Comparison of ENCODE assay signal across 10 mouse cellular contexts in the genomic region with DNA sequence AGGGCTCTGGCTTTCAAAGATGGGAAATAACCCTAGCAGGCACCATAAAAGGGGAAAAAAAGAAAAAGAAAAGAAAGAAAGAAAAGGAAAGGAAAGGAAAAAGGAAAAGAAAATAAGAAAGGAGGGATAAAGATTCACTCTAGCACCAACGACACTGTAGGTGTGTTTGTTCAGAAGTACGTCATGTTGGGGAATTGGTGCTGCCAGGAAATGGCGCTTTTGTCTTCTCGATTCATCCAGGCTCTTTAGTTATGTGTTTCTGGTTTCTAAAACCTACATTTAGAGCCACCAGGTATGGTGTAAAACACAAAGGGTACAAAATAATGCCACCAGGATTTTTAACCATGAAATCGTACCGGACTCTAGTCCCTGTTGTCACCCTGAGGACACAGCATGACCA.
DNase-seq lines count a peak whose midpoint lies in the region; ATAC-seq and TF ChIP-seq lines count a peak whose summit lies in the region.
"Had no signal": no experiment of that assay in that cellular context is flagged by ENCODE, and none has a peak within 500 bp of the region (broad histone marks: within the 10 kb centered on the region; RNA-seq: fewer than 3 reads in every experiment).

No protein-coding gene starts in this region.

- no peaks in the 10 kb centered on the region for H3K9me3 ChIP-seq in stomach, embryonic 15.5 days
- no peaks in the 10 kb centered on the region for H3K9me3 ChIP-seq in stomach, postnatal 0 days (ENCODE audit: control insufficient read depth, low read length)
- no peaks in the 10 kb centered on the region for H3K9me3 ChIP-seq in forebrain, embryonic 15.5 days
- H3K9me3 ChIP-seq in midbrain, embryonic 11.5 days (ENCODE audit: control insufficient read depth, low read length) = no peaks in the 10 kb centered on the region

- WGBS in stomach, embryonic 15.5 days = 90% methylated on average over 6 of the region's 6 CpGs
- WGBS in stomach, postnatal 0 days = 87% methylated on average over 6 of the region's 6 CpGs
- 55% methylated on average over 6 of the region's 6 CpGs for WGBS in forebrain, embryonic 15.5 days
- WGBS in midbrain, embryonic 11.5 days = 75% methylated on average over 6 of the region's 6 CpGs

- H3K4me1 ChIP-seq in stomach, embryonic 15.5 days = no peaks in the 10 kb centered on the region
- H3K4me1 ChIP-seq in stomach, postnatal 0 days (replicated peaks; ENCODE audit: control insufficient read depth, insufficient read depth) = no peaks in the 10 kb centered on the region
- H3K4me1 ChIP-seq in forebrain, embryonic 15.5 days = peaks cover 29% of the 10 kb centered on the region
- peaks cover 29% of the 10 kb centered on the region for H3K4me1 ChIP-seq in midbrain, embryonic 11.5 days (ENCODE audit: control insufficient read depth, insufficient read depth, low read length)

- H3K4me3 ChIP-seq in stomach, embryonic 15.5 days (replicated peaks) = no peak overlapping the region
- no peak overlapping the region for H3K4me3 ChIP-seq in stomach, postnatal 0 days (ENCODE audit: low read depth, low read length)
- H3K4me3 ChIP-seq in forebrain, embryonic 15.5 days = no peak overlapping the region
- H3K4me3 ChIP-seq in midbrain, embryonic 11.5 days (ENCODE audit: low read depth, low read length) = no peak overlapping the region; the same call in 1 of the 2 replicates

- no peak overlapping the region for H3K9ac ChIP-seq in stomach, embryonic 15.5 days
- H3K9ac ChIP-seq in stomach, postnatal 0 days (ENCODE audit: low read length) = no peak overlapping the region
- H3K9ac ChIP-seq in forebrain, embryonic 15.5 days (replicated peaks) = no peak overlapping the region
- H3K9ac ChIP-seq in midbrain, embryonic 11.5 days (ENCODE audit: low read length) = no peak overlapping the region; the same call in 1 of the 2 replicates
- H3K9ac ChIP-seq: liver, embryonic 14.5 days had no signal

- TF ChIP-seq EP300 in stomach, postnatal 0 days (optimal IDR thresholded peaks at IDR 0.05) = no peak

- no peak overlapping the region for H3K27ac ChIP-seq in stomach, embryonic 15.5 days
- H3K27ac ChIP-seq in stomach, postnatal 0 days (replicated peaks) = no peak overlapping the region
- peak overlapping the region; percentile 68 for H3K27ac ChIP-seq in forebrain, embryonic 15.5 days (replicated peaks)
- H3K27ac ChIP-seq in midbrain, embryonic 11.5 days (ENCODE audit: low read depth, low read length) = peak overlapping the region; percentile 88
- H3K27ac ChIP-seq: left cerebral cortex, adult 2 months; liver, embryonic 14.5 days; macrophage had no signal

- no peak for ATAC-seq in stomach, embryonic 15.5 days (ENCODE audit: insufficient read depth, low FRiP score, low read depth)
- no peak for ATAC-seq in stomach, postnatal 0 days (ENCODE audit: low FRiP score, low TSS enrichment)
- ATAC-seq in forebrain, embryonic 15.5 days (replicated peaks) = no peak
- ATAC-seq in midbrain, embryonic 11.5 days (ENCODE audit: low FRiP score) = no peak

- H3K36me3 ChIP-seq in stomach, embryonic 15.5 days = no peaks in the 10 kb centered on the region
- H3K36me3 ChIP-seq in stomach, postnatal 0 days (ENCODE audit: control insufficient read depth, insufficient read depth, low read length) = no peaks in the 10 kb centered on the region
- H3K36me3 ChIP-seq in forebrain, embryonic 15.5 days = no peaks in the 10 kb centered on the region
- H3K36me3 ChIP-seq in midbrain, embryonic 11.5 days (ENCODE audit: control insufficient read depth, insufficient read depth, low read length) = no peaks in the 10 kb centered on the region

- 0 out of 2 replicates have a peak overlapping the region, but pooled peaks have one; percentile 38 for H3K4me2 ChIP-seq in stomach, embryonic 15.5 days
- no peak overlapping the region for H3K4me2 ChIP-seq in stomach, postnatal 0 days (replicated peaks; ENCODE audit: low read depth)
- H3K4me2 ChIP-seq in forebrain, embryonic 15.5 days (replicated peaks) = peak overlapping the region; percentile 47
- H3K4me2 ChIP-seq in midbrain, embryonic 11.5 days = peak overlapping the region; percentile 40

- no peaks in the 10 kb centered on the region for H3K27me3 ChIP-seq in stomach, embryonic 15.5 days (replicated peaks)
- H3K27me3 ChIP-seq in stomach, postnatal 0 days (ENCODE audit: control insufficient read depth, insufficient read depth, low read length) = no peaks in the 10 kb centered on the region
- H3K27me3 ChIP-seq in forebrain, embryonic 15.5 days = no peaks in the 10 kb centered on the region
- H3K27me3 ChIP-seq in midbrain, embryonic 11.5 days (ENCODE audit: control insufficient read depth, insufficient read depth, low read length) = no peaks in the 10 kb centered on the region

- no peak for TF ChIP-seq CTCF in stomach, postnatal 0 days (IDR thresholded peaks at IDR 0.05; ENCODE audit: low read depth)

- no peak for DNase-seq in stomach, postnatal 0 days (ENCODE audit: low spot score)
- DNase-seq in midbrain, embryonic 11.5 days (ENCODE audit: low spot score, missing footprints) = peak; percentile 88
- no peak for DNase-seq in ovary, adult 18-20 months (ENCODE audit: low spot score)
- DNase-seq in frontal cortex, postnatal 36 days (ENCODE audit: low spot score in 2 of 2) = no peak
- no peak for DNase-seq in adrenal gland, adult 8-10 months

Comparison
In these comparisons a context has a peak if more than half of its experiments do, and no peak if none do; other contexts are left out.
1. H3K27ac ChIP-seq: peak in forebrain, embryonic 15.5 days (single experiment) and midbrain, embryonic 11.5 days (single experiment); none in stomach, embryonic 15.5 days (single experiment) and stomach, postnatal 0 days (single experiment).